Mouse (Mus musculus) thymus, adult 2 months (tissue): ENCODE results near the gene Rad17.

Experiments used
- CTCF ChIP-seq: fragments of 200-500 bp; IDR thresholded peaks from 2 replicates; pipeline ENCODE4 v1.5.1; 2012; ENCODE audit warnings: mild to moderate bottlenecking, control low read depth, low read length, moderate library complexity, borderline replicate concordance; ENCODE audit not compliant: control insufficient read depth, poor library complexity, insufficient read depth; ENCODE audit errors: extremely low read depth
- POLR2A ChIP-seq: fragments of 200-500 bp; IDR thresholded peaks from 2 replicates; pipeline ENCODE4 v1.6.1; 2012; ENCODE audit warnings: mild to moderate bottlenecking, low read length, control low read depth, moderate library complexity; ENCODE audit not compliant: control insufficient read depth, poor library complexity, insufficient read depth; ENCODE audit errors: extremely low read depth

DNA sequence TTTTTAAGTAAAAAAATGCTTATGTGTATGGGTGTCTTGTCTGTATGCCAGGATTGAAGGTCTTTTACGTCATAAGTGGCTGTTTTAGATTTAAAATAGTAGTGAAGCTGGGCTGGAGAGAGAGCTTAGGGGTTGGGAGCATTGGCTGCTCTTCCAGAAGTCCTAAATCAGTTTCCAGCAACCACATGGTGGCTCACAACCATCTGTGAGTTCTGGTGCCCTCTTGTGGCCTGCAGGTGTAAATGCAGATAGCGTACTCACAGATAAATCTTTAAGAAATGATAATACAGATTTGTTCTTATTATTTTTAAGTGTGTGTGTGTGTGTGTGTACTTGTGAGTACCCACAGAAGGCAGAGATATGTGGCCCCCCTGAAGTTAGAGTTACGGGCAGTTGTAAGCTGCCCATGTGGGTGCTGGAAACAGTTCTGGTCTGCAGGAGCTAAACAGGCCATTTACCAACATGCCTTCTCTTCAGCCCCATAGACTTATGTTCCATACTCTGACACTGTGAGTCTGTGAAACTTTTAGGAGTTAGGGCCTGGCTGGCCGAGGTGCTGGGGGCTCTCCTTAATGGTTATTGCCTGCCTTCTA, 9.1 kb upstream of the Rad17 start:
- TF ChIP-seq CTCF (no peak), POLR2A (no peak)
